Mouse (Mus musculus) adrenal gland, adult 8-10 months (tissue): ENCODE data around the gene Rslcan18. TPM values are rescaled to one million over a fixed set of nuclear protein-coding genes. Genes with fewer than 3 reads are reported as not detected.

Source experiments
- total RNA-seq, 4 experiments: library from RNA; stranded (reverse); gene quantifications; 2 replicates each; pipeline ENCODE4 v1.2.4; 2022

The Rslcan18 gene
- total RNA-seq, 4 experiments from 2014 or later = 0.62 to 2.5 (median 1.0) TPM

Other genes starting within 250 kb of the Rslcan18 start
- gene Gm10767, start 211.3 kb downstream of the Rslcan18 start, total RNA-seq = 1 to 10 TPM in 3 of 4 experiments, under 1 TPM in 1; 0.70 to 2.6 (median 1.5) TPM
- gene Zfp712, start 55.1 kb downstream of the Rslcan18 start, total RNA-seq = 1 to 10 TPM; 1.7 to 2.9 (median 2.2) TPM
- 1 to 10 TPM in 1 of 4 experiments, under 1 TPM in 2, not detected in 1; 0.73 to 2.2 (median 0.84) TPM for gene Zfp708, start 18.3 kb downstream of the Rslcan18 start, total RNA-seq
- 1 to 10 TPM; 5.1 to 8.4 (median 7.4) TPM for gene Gm28557, start 7.7 kb downstream of the Rslcan18 start, total RNA-seq
- 1 to 10 TPM; 3.9 to 7.1 (median 5.4) TPM for gene Zfp759, start 5.4 kb upstream of the Rslcan18 start, total RNA-seq
- 1 to 10 TPM; 5.6 to 9.3 (median 6.9) TPM for gene Rsl1, start 56.9 kb upstream of the Rslcan18 start, total RNA-seq
- 1 to 10 TPM; 2.3 to 3.0 (median 2.6) TPM for gene Zfp455, start 78.2 kb upstream of the Rslcan18 start, total RNA-seq
- gene Zfp458, start 162.2 kb upstream of the Rslcan18 start, total RNA-seq = 1 to 10 TPM; 2.9 to 5.5 (median 4.4) TPM
- gene Zfp457, start 190.2 kb upstream of the Rslcan18 start, total RNA-seq = 1 to 10 TPM; 3.0 to 4.8 (median 4.4) TPM
- 1 to 10 TPM; 5.3 to 6.1 (median 5.6) TPM for gene Zfp595, start 216.3 kb upstream of the Rslcan18 start, total RNA-seq
- gene Gm28044, start 244.3 kb upstream of the Rslcan18 start, total RNA-seq = 1 to 10 TPM in 2 of 4 experiments, not detected in 2; 3.7 to 3.9 TPM
- 1 to 10 TPM; 2.7 to 3.8 (median 3.0) TPM for gene Zfp953, start 244.3 kb upstream of the Rslcan18 start, total RNA-seq